Mouse (Mus musculus) subcutaneous adipose tissue, adult 2 months (tissue): ENCODE results near the gene Foxc1. TPM values are rescaled to one million over a fixed set of nuclear protein-coding genes. Genes with fewer than 3 reads are reported as not detected.

Source experiments
- polyA plus RNA-seq: library from polyadenylated mRNA; depleted of rRNA; stranded (reverse); fragments of >200 nt; gene quantifications from 2 replicates; pipeline ENCODE4 v1.2.3, GENCODE M21; 2012; ENCODE audit warnings: low replicate concordance; rRNA removed

Foxc1 gene
- polyA plus RNA-seq, result 0.87 and 1.5 TPM in 2 replicates

DNA sequence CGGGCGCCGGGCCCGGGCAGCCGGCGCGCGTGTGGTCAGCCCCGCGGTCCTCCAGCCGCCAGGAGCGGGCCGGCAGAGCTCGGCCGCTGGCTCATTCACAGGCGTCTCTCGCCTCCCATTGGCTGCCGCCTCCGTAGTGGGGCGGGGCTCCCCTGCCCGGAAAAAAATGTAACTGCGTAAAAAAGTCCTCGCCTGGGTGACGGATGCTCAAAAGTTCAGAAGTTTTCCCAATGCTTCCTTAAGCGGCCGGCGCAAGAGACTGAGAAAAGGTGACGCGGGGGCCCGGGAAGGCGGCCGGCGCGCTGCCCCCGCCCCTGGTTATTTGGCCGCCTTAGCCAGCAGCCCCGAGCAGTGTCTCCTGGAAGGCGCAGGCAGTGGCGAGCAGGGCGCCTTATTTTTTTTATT lies at the start of gene Foxc1:
TSS of gene Foxc1 (plus strand) at position 206 of the 405 bp plus-strand sequence.

Other genes with a start within 250 kb of the Foxc1 start
- 0.06 TPM in 1 of 2 replicates, not detected in the other for gene A530084C06Rik, start 247.3 kb upstream of the Foxc1 start, polyA plus RNA-seq
- 0.14 and 0.19 TPM in 2 replicates for gene Foxf2, start 180.8 kb upstream of the Foxc1 start, polyA plus RNA-seq